Mouse (Mus musculus) forebrain, postnatal 0 days (tissue): ENCODE data around the gene 1700092M07Rik. TPM values are rescaled to one million over a fixed set of nuclear protein-coding genes. Genes with fewer than 3 reads are reported as not detected.

Source experiments
- ATAC-seq: fragments of 200-750 bp; cut with Nextera tagmentation; 2 replicates; pipeline ENCODE4 v1.8.0; 2017; ENCODE audit warnings: mild to moderate bottlenecking, moderate library complexity
- DNase-seq: peaks from one replicate; pipeline ENCODE4 v3.0.0-alpha.2; 2015
- H3K27ac ChIP-seq: fragments of 300-500 bp; sonication (generic); 2 replicates; pipeline ENCODE4 v1.5.1; 2014; ENCODE audit warnings: low read depth, mild to moderate bottlenecking, antibody characterized with exemption, low read length, moderate library complexity, mixed read lengths
- H3K27me3 ChIP-seq: fragments of 300-500 bp; sonication (generic); 2 replicates; pipeline ENCODE4 v1.6.1; 2014; ENCODE audit warnings: mild to moderate bottlenecking, low read length, mixed read lengths; ENCODE audit not compliant: insufficient read depth
- H3K36me3 ChIP-seq: fragments of 300-500 bp; sonication (generic); 2 replicates; pipeline ENCODE4 v1.6.1; 2014; ENCODE audit warnings: mild to moderate bottlenecking, moderate library complexity; ENCODE audit not compliant: insufficient read depth
- H3K4me1 ChIP-seq: fragments of 300-500 bp; sonication (generic); 2 replicates; pipeline ENCODE4 v1.6.1; 2014; ENCODE audit warnings: antibody characterized with exemption; ENCODE audit not compliant: insufficient read depth
- H3K4me2 ChIP-seq: fragments of 300-500 bp; sonication (generic); 2 replicates; pipeline ENCODE4 v1.6.1; 2014; ENCODE audit warnings: low read depth, mild to moderate bottlenecking, moderate library complexity
- H3K4me3 ChIP-seq: fragments of 300-500 bp; sonication (generic); 2 replicates; pipeline ENCODE4 v1.5.1; 2014; ENCODE audit warnings: low read depth, low read length, mixed read lengths
- H3K9ac ChIP-seq: fragments of 300-500 bp; sonication (generic); 2 replicates; pipeline ENCODE4 v1.6.1; 2014; ENCODE audit warnings: mild to moderate bottlenecking
- H3K9me3 ChIP-seq: fragments of 300-500 bp; sonication (generic); 2 replicates; pipeline ENCODE4 v1.6.1; 2016; ENCODE audit warnings: low read length
- CTCF ChIP-seq: sonication (generic); IDR thresholded peaks from 2 replicates; pipeline ENCODE4 v1.5.1; 2016; ENCODE audit warnings: antibody characterized with exemption, control low read depth, low read depth
- WGBS: fragments of 180-500 bp; shearing (Covaris S2); extraction: QIAGEN DNeasy Blood & Tissue Kit; methylation state at CpG from one replicate; pipeline ENCODE4 v1.1.7; 2014; 5-methylcytosine and 5-hydroxymethylcytosine counted together
- microRNA-seq, 2 experiments: library from miRNA; unstranded; fragments of <30 nt; microRNA quantifications; one replicate each; pipeline ENCODE4; 2016
- polyA plus RNA-seq: library from polyadenylated mRNA; unstranded; fragments of >200 nt; fragmentation: Nextera tagmentation; extraction: Ambion mirVana; gene quantifications from 2 replicates; pipeline ENCODE4 v1.2.1, GENCODE M21; 2015
- total RNA-seq: library from RNA; depleted of rRNA; stranded (reverse); fragments of >200 nt; gene quantifications from 2 replicates; pipeline ENCODE4 v1.2.3, GENCODE M21; 2014; rRNA removed

The 1700092M07Rik gene
- total and polyA plus RNA-seq, 2 experiments from 2014 or later: 0.67 TPM; not detected in 1

DNA sequence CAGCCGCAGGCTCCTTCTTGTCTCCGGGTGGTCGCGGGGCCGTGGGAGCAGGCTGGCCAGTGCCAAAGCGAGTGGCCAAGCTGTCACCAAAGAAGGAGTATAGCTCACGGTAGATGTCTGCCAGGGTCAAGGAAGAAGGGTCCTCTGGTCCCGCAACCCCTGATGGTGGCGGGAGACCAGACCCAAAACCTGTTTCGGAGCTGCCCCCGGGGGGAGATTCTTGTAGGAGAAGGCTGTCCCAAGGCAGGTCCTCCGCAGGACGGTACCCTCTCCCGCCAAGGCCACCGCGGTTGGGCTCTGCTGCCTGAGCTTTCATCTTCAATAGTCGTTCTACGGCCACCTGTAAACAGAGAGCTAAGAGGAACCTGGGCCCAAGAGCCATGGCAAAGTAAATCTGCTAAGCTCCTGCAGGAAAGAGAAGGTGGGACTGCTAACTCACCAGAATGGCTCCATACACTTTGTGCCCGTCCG is 34.5 kb downstream of the 1700092M07Rik start:
- WGBS: 5% methylated on average over 20 of the region's 20 CpGs
- peak overlapping the region; percentile 58 for H3K4me3 ChIP-seq
- H3K9me3 ChIP-seq: no peaks in the 10 kb centered on the region
- peak overlapping the region; percentile 90 for H3K4me2 ChIP-seq
- peak; percentile 22 for DNase-seq
- H3K27me3 ChIP-seq: no peaks in the 10 kb centered on the region
- H3K36me3 ChIP-seq: peaks cover 22% of the 10 kb centered on the region
- TF ChIP-seq CTCF: no peak
- no peak for ATAC-seq
- peak overlapping the region; percentile 86 for H3K9ac ChIP-seq
- H3K27ac ChIP-seq: peak overlapping the region; percentile 93
- peaks cover 21% of the 10 kb centered on the region for H3K4me1 ChIP-seq

DNA sequence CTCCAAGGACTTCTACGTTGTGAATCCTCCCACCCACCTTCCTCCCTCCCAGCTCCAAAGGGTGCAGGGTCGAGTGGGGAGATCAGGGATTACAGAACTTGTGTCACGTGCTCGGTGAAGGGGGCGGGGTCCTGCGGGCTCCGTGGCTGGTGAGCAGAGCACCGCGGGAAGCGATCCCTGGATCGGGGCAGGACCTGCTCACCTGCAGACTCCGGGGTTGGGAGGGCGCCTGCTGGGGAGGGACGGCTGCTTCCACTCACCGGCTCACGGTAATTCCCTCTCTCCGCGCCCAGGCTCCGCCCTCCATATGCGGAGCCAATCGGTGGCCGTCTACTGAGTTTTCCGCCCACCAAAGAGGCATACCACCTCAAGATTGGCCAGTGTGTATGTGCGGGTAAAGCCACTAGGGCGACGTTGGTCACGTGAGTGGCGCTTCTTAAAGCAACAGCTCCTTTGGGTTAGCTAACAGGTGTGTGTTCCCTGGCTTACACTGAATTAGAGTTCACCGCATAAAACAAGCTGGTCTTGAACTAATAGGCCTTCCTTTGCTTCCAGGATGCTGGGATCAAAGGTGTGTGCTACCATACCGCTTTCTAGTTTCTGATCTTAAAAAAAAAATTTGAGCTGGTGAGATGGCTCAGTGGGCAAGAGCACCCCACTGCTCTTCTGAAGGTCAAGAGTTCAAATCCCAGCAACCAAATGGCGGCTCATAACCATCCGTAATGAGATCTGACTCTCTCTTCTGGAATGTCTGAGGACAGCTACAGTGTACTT is 45.7 kb downstream of the 1700092M07Rik start, which contains the start of gene Taf6l:
Taf6l (minus strand) TSS at position 410 of the 774 bp plus-strand sequence.
- Histone ChIP-seq H3K4me1 (0 out of 2 replicates have a peak, but pooled peaks cover 4% of the 10 kb centered on the region), H3K9me3 (no peaks in the 10 kb centered on the region), H3K27me3 (no peaks in the 10 kb centered on the region), H3K36me3 (peaks cover 23% of the 10 kb centered on the region), H3K9ac (peak within 1 kb of the TSS; percentile 53), H3K27ac (peak within 1 kb of the TSS; percentile 62), H3K4me3 (peak within 1 kb of the TSS; percentile 54), H3K4me2 (peak within 1 kb of the TSS; percentile 68)
- peak; percentile 95 for DNase-seq
- ATAC-seq: peak; percentile 99
- under 1% methylated on average over 32 of the region's 32 CpGs for WGBS
- peak; percentile 59 for TF ChIP-seq CTCF

DNA sequence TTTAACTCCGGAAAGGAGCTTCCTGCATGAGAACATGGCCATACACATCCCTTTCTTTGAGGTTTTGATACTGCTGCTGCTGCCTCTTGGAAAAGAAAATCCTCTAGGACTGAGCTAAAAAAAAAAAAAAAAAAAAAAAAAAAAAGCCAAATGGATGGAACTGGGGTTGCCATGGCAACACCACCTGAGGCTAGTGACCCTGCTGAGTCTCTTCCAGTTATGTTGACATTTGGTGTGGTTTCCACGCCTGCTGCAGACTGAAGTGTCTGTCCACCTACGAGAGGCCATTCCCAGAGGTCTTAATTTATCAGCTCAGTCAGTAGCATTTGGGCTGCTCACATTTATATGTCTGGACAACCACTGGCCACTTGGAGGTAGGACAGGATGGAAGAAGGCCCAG is 48.0 kb downstream of the 1700092M07Rik start:
- Histone ChIP-seq H3K27ac (peak overlapping the region; percentile 57), H3K4me3 (no peak overlapping the region), H3K9ac (no peak overlapping the region)

DNA sequence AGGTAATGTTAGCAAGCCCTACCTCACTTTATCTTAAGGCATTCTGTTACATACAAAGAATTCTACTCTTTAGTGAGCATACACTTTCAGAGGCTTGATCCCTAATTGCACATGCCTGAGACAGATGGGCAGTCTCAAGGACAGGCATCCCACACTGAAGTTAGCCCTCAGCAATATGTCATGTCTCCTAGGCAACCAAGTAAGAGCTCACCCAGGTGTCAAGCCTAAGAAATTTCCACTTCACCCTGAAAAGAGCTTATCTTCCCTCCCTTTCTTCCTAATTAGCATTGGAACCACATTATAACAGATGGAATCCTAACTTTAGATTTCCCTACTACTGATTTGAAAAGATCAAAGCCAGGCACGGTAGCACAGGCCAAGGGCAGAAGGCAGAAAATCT is 48.7 kb downstream of the 1700092M07Rik start:
- Histone ChIP-seq H3K4me1 (0 out of 2 replicates have a peak, but pooled peaks cover 4% of the 10 kb centered on the region), H3K4me3 (no peak overlapping the region), H3K27me3 (no peaks in the 10 kb centered on the region), H3K9ac (no peak overlapping the region; the same call in 1 of the 2 replicates), H3K27ac (peak overlapping the region; percentile 57), H3K4me2 (no peak overlapping the region), H3K36me3 (peaks cover 14% of the 10 kb centered on the region), H3K9me3 (no peaks in the 10 kb centered on the region)
- WGBS: 42% methylated on average over 1 of the region's 1 CpGs
- ATAC-seq: peak; percentile 12
- TF ChIP-seq CTCF: no peak
- DNase-seq: peak; percentile 30

More for the DNA sequence above, 48.0 kb downstream of the 1700092M07Rik start:
- no peaks in the 10 kb centered on the region for H3K9me3 ChIP-seq
- 0 out of 2 replicates have a peak, but pooled peaks cover 4% of the 10 kb centered on the region for H3K4me1 ChIP-seq
- H3K4me2 ChIP-seq: no peak overlapping the region
- ATAC-seq (no peak), DNase-seq (peak; percentile 11)
- WGBS: 18% methylated on average over 3 of the region's 3 CpGs
- peaks cover 10% of the 10 kb centered on the region for H3K36me3 ChIP-seq
- H3K27me3 ChIP-seq: no peaks in the 10 kb centered on the region
- TF ChIP-seq CTCF: no peak

DNA sequence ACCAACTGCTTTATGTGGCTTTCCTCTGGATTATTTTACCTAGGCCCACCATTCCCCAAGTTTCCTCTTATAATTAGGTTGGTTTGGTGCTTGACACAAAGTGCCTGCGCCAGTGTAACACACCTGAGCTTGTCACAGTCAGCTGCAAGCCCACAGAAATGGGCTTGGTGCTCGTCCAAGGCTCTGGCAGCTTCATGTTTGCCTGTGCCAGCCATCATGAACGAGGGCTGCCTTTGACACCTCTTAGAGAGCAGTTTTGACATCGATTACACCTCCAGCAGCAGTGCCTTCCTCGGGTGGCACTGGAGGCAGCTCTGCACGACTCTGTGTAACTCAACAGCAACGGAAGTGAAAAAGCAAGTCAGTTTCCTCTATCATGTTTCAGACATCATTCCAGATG is 49.7 kb downstream of the 1700092M07Rik start:
- H3K36me3 ChIP-seq: peaks cover 21% of the 10 kb centered on the region
- H3K4me1 ChIP-seq: 0 out of 2 replicates have a peak, but pooled peaks cover 4% of the 10 kb centered on the region
- DNase-seq: no peak
- no peak for ATAC-seq
- TF ChIP-seq CTCF: no peak
- peak overlapping the region; percentile 62 for H3K27ac ChIP-seq
- no peak overlapping the region for H3K4me3 ChIP-seq
- WGBS: 76% methylated on average over 7 of the region's 7 CpGs
- no peaks in the 10 kb centered on the region for H3K9me3 ChIP-seq
- no peak overlapping the region for H3K9ac ChIP-seq
- no peaks in the 10 kb centered on the region for H3K27me3 ChIP-seq
- no peak overlapping the region for H3K4me2 ChIP-seq

Small RNA genes lying within 50 kb of the gene (microRNA-seq; reads per million reads assigned to microRNA genes)
- gene Mir6992: 0 reads per million in 2 experiments

Other genes starting within 250 kb of the 1700092M07Rik start
Only the 30 nearest of the 33 such genes appear.
- 9.1 and 13.1 TPM in 2 replicates for gene Slc22a8, start 149.5 kb upstream of the 1700092M07Rik start, total RNA-seq
- 16.6 and 19.0 TPM in 2 replicates for gene Slc22a8, start 149.5 kb upstream of the 1700092M07Rik start, polyA plus RNA-seq
- gene Slc22a6, start 122.7 kb upstream of the 1700092M07Rik start, total RNA-seq: 11.5 and 19.0 TPM in 2 replicates
- gene Slc22a6, start 122.7 kb upstream of the 1700092M07Rik start, polyA plus RNA-seq: 13.2 and 15.5 TPM in 2 replicates
- 17.0 and 17.5 TPM in 2 replicates for gene Chrm1, start 76.9 kb upstream of the 1700092M07Rik start, total RNA-seq
- 12.4 and 14.9 TPM in 2 replicates for gene Chrm1, start 76.9 kb upstream of the 1700092M07Rik start, polyA plus RNA-seq
- gene Slc3a2, start 17.3 kb upstream of the 1700092M07Rik start, total RNA-seq: 107 and 116 TPM in 2 replicates
- gene Slc3a2, start 17.3 kb upstream of the 1700092M07Rik start, polyA plus RNA-seq: 247 and 256 TPM in 2 replicates
- 74.1 and 85.9 TPM in 2 replicates for gene Wdr74, start 4.9 kb upstream of the 1700092M07Rik start, total RNA-seq
- 98.7 and 113 TPM in 2 replicates for gene Wdr74, start 4.9 kb upstream of the 1700092M07Rik start, polyA plus RNA-seq
- gene Stx5a, start 695 bp downstream of the 1700092M07Rik start, total RNA-seq: 130 and 140 TPM in 2 replicates
- gene Stx5a, start 695 bp downstream of the 1700092M07Rik start, polyA plus RNA-seq: 86.4 and 97.6 TPM in 2 replicates
- gene Nxf1, start 16.4 kb downstream of the 1700092M07Rik start, total RNA-seq: 81.7 and 114 TPM in 2 replicates
- gene Nxf1, start 16.4 kb downstream of the 1700092M07Rik start, polyA plus RNA-seq: 97.1 and 97.9 TPM in 2 replicates
- gene Tmem223, start 30.3 kb downstream of the 1700092M07Rik start, total RNA-seq: 236 and 241 TPM in 2 replicates
- gene Tmem223, start 30.3 kb downstream of the 1700092M07Rik start, polyA plus RNA-seq: 269 and 334 TPM in 2 replicates
- 17.4 and 19.6 TPM in 2 replicates for gene Tmem179b, start 33.7 kb downstream of the 1700092M07Rik start, total RNA-seq
- 22.4 and 22.6 TPM in 2 replicates for gene Tmem179b, start 33.7 kb downstream of the 1700092M07Rik start, polyA plus RNA-seq
- 27.2 and 31.7 TPM in 2 replicates for gene Taf6l, start 45.7 kb downstream of the 1700092M07Rik start, total RNA-seq
- 25.1 and 25.2 TPM in 2 replicates for gene Taf6l, start 45.7 kb downstream of the 1700092M07Rik start, polyA plus RNA-seq
- gene Polr2g, start 57.9 kb downstream of the 1700092M07Rik start, total RNA-seq: 89.3 and 99.3 TPM in 2 replicates
- gene Polr2g, start 57.9 kb downstream of the 1700092M07Rik start, polyA plus RNA-seq: 193 and 216 TPM in 2 replicates
- 7.0 and 7.3 TPM in 2 replicates for gene Zbtb3, start 61.8 kb downstream of the 1700092M07Rik start, total RNA-seq
- 4.3 and 5.0 TPM in 2 replicates for gene Zbtb3, start 61.8 kb downstream of the 1700092M07Rik start, polyA plus RNA-seq
- gene Ttc9c, start 78.6 kb downstream of the 1700092M07Rik start, total RNA-seq: 71.9 and 72.6 TPM in 2 replicates
- 34.1 and 44.4 TPM in 2 replicates for gene Ttc9c, start 78.6 kb downstream of the 1700092M07Rik start, polyA plus RNA-seq
- 28.2 and 38.3 TPM in 2 replicates for gene Hnrnpul2, start 79.3 kb downstream of the 1700092M07Rik start, total RNA-seq
- 3.9 and 5.3 TPM in 2 replicates for gene Hnrnpul2, start 79.3 kb downstream of the 1700092M07Rik start, polyA plus RNA-seq
- not detected in 2 replicates for gene AC129217.1, start 89.1 kb downstream of the 1700092M07Rik start, total RNA-seq
- not detected in 2 replicates for gene AC129217.1, start 89.1 kb downstream of the 1700092M07Rik start, polyA plus RNA-seq
- gene Bscl2, start 96.7 kb downstream of the 1700092M07Rik start, total RNA-seq: 81.5 and 91.5 TPM in 2 replicates
- gene Bscl2, start 96.7 kb downstream of the 1700092M07Rik start, polyA plus RNA-seq: 78.9 and 88.9 TPM in 2 replicates
- 68.0 and 78.5 TPM in 2 replicates for gene Gng3, start 98.5 kb downstream of the 1700092M07Rik start, total RNA-seq
- gene Gng3, start 98.5 kb downstream of the 1700092M07Rik start, polyA plus RNA-seq: 594 and 622 TPM in 2 replicates
- 1.5 and 2.6 TPM in 2 replicates for gene Lrrn4cl, start 110.0 kb downstream of the 1700092M07Rik start, total RNA-seq
- gene Lrrn4cl, start 110.0 kb downstream of the 1700092M07Rik start, polyA plus RNA-seq: 0.58 and 0.88 TPM in 2 replicates
- 108 and 126 TPM in 2 replicates for gene Ubxn1, start 130.8 kb downstream of the 1700092M07Rik start, total RNA-seq
- gene Ubxn1, start 130.8 kb downstream of the 1700092M07Rik start, polyA plus RNA-seq: 168 and 185 TPM in 2 replicates
- gene Uqcc3, start 140.2 kb downstream of the 1700092M07Rik start, total RNA-seq: 14.2 and 36.1 TPM in 2 replicates
- 59.1 TPM in 2 replicates for gene Uqcc3, start 140.2 kb downstream of the 1700092M07Rik start, polyA plus RNA-seq
- gene Lbhd1, start 143.0 kb downstream of the 1700092M07Rik start, total RNA-seq: 5.0 and 7.2 TPM in 2 replicates
- gene Lbhd1, start 143.0 kb downstream of the 1700092M07Rik start, polyA plus RNA-seq: 30.3 and 36.5 TPM in 2 replicates
- not detected in 2 replicates for gene Gm49403, start 143.2 kb downstream of the 1700092M07Rik start, total RNA-seq
- not detected in 2 replicates for gene Gm49403, start 143.2 kb downstream of the 1700092M07Rik start, polyA plus RNA-seq
- 26.0 and 37.5 TPM in 2 replicates for gene 1810009A15Rik, start 148.1 kb downstream of the 1700092M07Rik start, total RNA-seq
- 31.9 and 45.7 TPM in 2 replicates for gene 1810009A15Rik, start 148.1 kb downstream of the 1700092M07Rik start, polyA plus RNA-seq
- gene Gm49416, start 148.2 kb downstream of the 1700092M07Rik start, total RNA-seq: 0.95 TPM in 1 of 2 replicates, not detected in the other
- 1.4 TPM in 1 of 2 replicates, not detected in the other for gene Gm49416, start 148.2 kb downstream of the 1700092M07Rik start, polyA plus RNA-seq
- gene Ints5, start 152.3 kb downstream of the 1700092M07Rik start, total RNA-seq: 26.1 and 29.9 TPM in 2 replicates
- 23.6 and 26.8 TPM in 2 replicates for gene Ints5, start 152.3 kb downstream of the 1700092M07Rik start, polyA plus RNA-seq
- gene Ganab, start 157.4 kb downstream of the 1700092M07Rik start, total RNA-seq: 67.7 and 96.7 TPM in 2 replicates
- gene Ganab, start 157.4 kb downstream of the 1700092M07Rik start, polyA plus RNA-seq: 47.0 and 54.0 TPM in 2 replicates
- gene B3gat3, start 179.7 kb downstream of the 1700092M07Rik start, total RNA-seq: 99.6 and 120 TPM in 2 replicates
- 89.3 and 94.0 TPM in 2 replicates for gene B3gat3, start 179.7 kb downstream of the 1700092M07Rik start, polyA plus RNA-seq
- gene Rom1, start 188.6 kb downstream of the 1700092M07Rik start, total RNA-seq: 2.3 and 3.5 TPM in 2 replicates
- 2.4 and 3.3 TPM in 2 replicates for gene Rom1, start 188.6 kb downstream of the 1700092M07Rik start, polyA plus RNA-seq
- gene Eml3, start 188.8 kb downstream of the 1700092M07Rik start, total RNA-seq: 5.1 and 7.3 TPM in 2 replicates
- gene Eml3, start 188.8 kb downstream of the 1700092M07Rik start, polyA plus RNA-seq: 7.5 and 8.1 TPM in 2 replicates
- 71.2 and 86.4 TPM in 2 replicates for gene Mta2, start 201.2 kb downstream of the 1700092M07Rik start, total RNA-seq
- 87.8 and 91.3 TPM in 2 replicates for gene Mta2, start 201.2 kb downstream of the 1700092M07Rik start, polyA plus RNA-seq